Mouse (Mus musculus): ENCODE data around the gene Zc3hav1l. TPM values are rescaled to one million over a fixed set of nuclear protein-coding genes. Genes with fewer than 3 reads are reported as not detected.

Zc3hav1l gene
- polyA plus RNA-seq, 1 experiment from 2014 or later: 14.9 TPM

- H3K9me3 ChIP-seq (ENCODE audit: control insufficient read depth, low read length): no peaks in the 10 kb centered on the region
- H3K4me1 ChIP-seq (ENCODE audit: control insufficient read depth, insufficient read depth, low read length): peaks cover 21% of the 10 kb centered on the region
- no peak for ATAC-seq (ENCODE audit: low FRiP score, low TSS enrichment)
- no peaks in the 10 kb centered on the region for H3K27me3 ChIP-seq (ENCODE audit: control insufficient read depth, insufficient read depth, low read length)
- no peak overlapping the region for H3K27ac ChIP-seq (ENCODE audit: low read depth, low read length)
- H3K9ac ChIP-seq (ENCODE audit: low read depth, low read length): no peak overlapping the region
- no peak overlapping the region for H3K4me2 ChIP-seq (replicated peaks; ENCODE audit: low read depth, low read length)
- no peak overlapping the region for H3K4me3 ChIP-seq (ENCODE audit: low read length)
- H3K36me3 ChIP-seq (ENCODE audit: control insufficient read depth, insufficient read depth, low read length): no peaks in the 10 kb centered on the region
- 46% methylated on average over 3 of the region's 3 CpGs for WGBS
These were observed 54.9 kb downstream of the Zc3hav1l start for GRCm38 (mm10) chr6:38244167-38244566.

GRCm38 (mm10) chr6:38242833-38243232 is 56.2 kb downstream of the Zc3hav1l start:
- Histone ChIP-seq H3K36me3 (ENCODE audit: control insufficient read depth, insufficient read depth, low read length) (no peaks in the 10 kb centered on the region), H3K4me2 (replicated peaks; ENCODE audit: low read depth, low read length) (no peak overlapping the region), H3K9me3 (ENCODE audit: control insufficient read depth, low read length) (no peaks in the 10 kb centered on the region), H3K9ac (ENCODE audit: low read depth, low read length) (no peak overlapping the region), H3K27ac (ENCODE audit: low read depth, low read length) (no peak overlapping the region), H3K27me3 (ENCODE audit: control insufficient read depth, insufficient read depth, low read length) (no peaks in the 10 kb centered on the region), H3K4me1 (ENCODE audit: control insufficient read depth, insufficient read depth, low read length) (peaks cover 21% of the 10 kb centered on the region), H3K4me3 (ENCODE audit: low read length) (no peak overlapping the region)
- no peak for ATAC-seq (ENCODE audit: low FRiP score, low TSS enrichment)
- WGBS: 86% methylated on average over 5 of the region's 5 CpGs

GRCm38 (mm10) chr6:38242295-38242830 is 56.7 kb downstream of the Zc3hav1l start:
- Histone ChIP-seq H3K36me3 (ENCODE audit: control insufficient read depth, insufficient read depth, low read length) (no peaks in the 10 kb centered on the region), H3K27me3 (ENCODE audit: control insufficient read depth, insufficient read depth, low read length) (no peaks in the 10 kb centered on the region), H3K9me3 (ENCODE audit: control insufficient read depth, low read length) (no peaks in the 10 kb centered on the region), H3K9ac (ENCODE audit: low read depth, low read length) (no peak overlapping the region), H3K4me3 (ENCODE audit: low read length) (no peak overlapping the region), H3K27ac (ENCODE audit: low read depth, low read length) (no peak overlapping the region), H3K4me1 (ENCODE audit: control insufficient read depth, insufficient read depth, low read length) (peaks cover 21% of the 10 kb centered on the region), H3K4me2 (replicated peaks; ENCODE audit: low read depth, low read length) (no peak overlapping the region)
- no peak for ATAC-seq (ENCODE audit: low FRiP score, low TSS enrichment)
- 74% methylated on average over 8 of the region's 8 CpGs for WGBS

GRCm38 (mm10) chr6:38241508-38241907 is 57.6 kb downstream of the Zc3hav1l start:
- Histone ChIP-seq H3K36me3 (ENCODE audit: control insufficient read depth, insufficient read depth, low read length) (no peaks in the 10 kb centered on the region), H3K9me3 (ENCODE audit: control insufficient read depth, low read length) (no peaks in the 10 kb centered on the region)
- 92% methylated on average over 4 of the region's 4 CpGs for WGBS

GRCm38 (mm10) chr6:38240618-38241017 is 58.4 kb downstream of the Zc3hav1l start:
- 83% methylated on average over 5 of the region's 5 CpGs for WGBS
- no peak overlapping the region for H3K9ac ChIP-seq (ENCODE audit: low read depth, low read length)
- no peak overlapping the region for H3K4me3 ChIP-seq (ENCODE audit: low read length)
- H3K4me2 ChIP-seq (replicated peaks; ENCODE audit: low read depth, low read length): no peak overlapping the region
- H3K4me1 ChIP-seq (ENCODE audit: control insufficient read depth, insufficient read depth, low read length): peaks cover 21% of the 10 kb centered on the region
- ATAC-seq (ENCODE audit: low FRiP score, low TSS enrichment): no peak
- H3K27ac ChIP-seq (ENCODE audit: low read depth, low read length): no peak overlapping the region
- no peaks in the 10 kb centered on the region for H3K27me3 ChIP-seq (ENCODE audit: control insufficient read depth, insufficient read depth, low read length)
- H3K9me3 ChIP-seq (ENCODE audit: control insufficient read depth, low read length): no peaks in the 10 kb centered on the region
- H3K36me3 ChIP-seq (ENCODE audit: control insufficient read depth, insufficient read depth, low read length): no peaks in the 10 kb centered on the region

More at GRCm38 (mm10) chr6:38241508-38241907, 57.6 kb downstream of the Zc3hav1l start:
- H3K4me1 ChIP-seq (ENCODE audit: control insufficient read depth, insufficient read depth, low read length): peaks cover 21% of the 10 kb centered on the region
- no peak for ATAC-seq (ENCODE audit: low FRiP score, low TSS enrichment)
- H3K4me3 ChIP-seq (ENCODE audit: low read length): no peak overlapping the region
- H3K9ac ChIP-seq (ENCODE audit: low read depth, low read length): no peak overlapping the region
- H3K27ac ChIP-seq (ENCODE audit: low read depth, low read length): no peak overlapping the region
- H3K27me3 ChIP-seq (ENCODE audit: control insufficient read depth, insufficient read depth, low read length): no peaks in the 10 kb centered on the region
- no peak overlapping the region for H3K4me2 ChIP-seq (replicated peaks; ENCODE audit: low read depth, low read length)

GRCm38 (mm10) chr6:38238382-38238781 is 60.7 kb downstream of the Zc3hav1l start:
- no peaks in the 10 kb centered on the region for H3K27me3 ChIP-seq (ENCODE audit: control insufficient read depth, insufficient read depth, low read length)
- H3K9ac ChIP-seq (ENCODE audit: low read depth, low read length): no peak overlapping the region
- ATAC-seq (ENCODE audit: low FRiP score, low TSS enrichment): no peak
- no peak overlapping the region for H3K4me3 ChIP-seq (ENCODE audit: low read length)
- no peaks in the 10 kb centered on the region for H3K9me3 ChIP-seq (ENCODE audit: control insufficient read depth, low read length)
- 67% methylated on average over 4 of the region's 4 CpGs for WGBS
- peaks cover 13% of the 10 kb centered on the region for H3K4me1 ChIP-seq (ENCODE audit: control insufficient read depth, insufficient read depth, low read length)
- H3K27ac ChIP-seq (ENCODE audit: low read depth, low read length): no peak overlapping the region
- no peaks in the 10 kb centered on the region for H3K36me3 ChIP-seq (ENCODE audit: control insufficient read depth, insufficient read depth, low read length)
- H3K4me2 ChIP-seq (replicated peaks; ENCODE audit: low read depth, low read length): no peak overlapping the region

Other genes with a start within 250 kb of the Zc3hav1l start
- gene Tmem213, start 190.0 kb downstream of the Zc3hav1l start, polyA plus RNA-seq (2014; fragmentation: Nextera tagmentation; extraction: Ambion mirVana): 19.9 and 22.2 TPM in 2 replicates
- gene Atp6v0a4, start 174.7 kb downstream of the Zc3hav1l start, polyA plus RNA-seq (2014; fragmentation: Nextera tagmentation; extraction: Ambion mirVana): 2.6 and 3.0 TPM in 2 replicates
- gene D630045J12Rik, start 45.2 kb downstream of the Zc3hav1l start, polyA plus RNA-seq (2014; fragmentation: Nextera tagmentation; extraction: Ambion mirVana): 7.9 and 12.3 TPM in 2 replicates
- gene Zc3hav1, start 55.3 kb upstream of the Zc3hav1l start, polyA plus RNA-seq (2014; fragmentation: Nextera tagmentation; extraction: Ambion mirVana): 2.1 and 3.4 TPM in 2 replicates
- gene Ttc26, start 82.2 kb upstream of the Zc3hav1l start, polyA plus RNA-seq (2014; fragmentation: Nextera tagmentation; extraction: Ambion mirVana): 5.1 and 10.9 TPM in 2 replicates
- 16.2 and 19.9 TPM in 2 replicates for gene Ubn2, start 134.7 kb upstream of the Zc3hav1l start, polyA plus RNA-seq (2014; fragmentation: Nextera tagmentation; extraction: Ambion mirVana)
- 150 and 178 TPM in 2 replicates for gene Fmc1, start 234.2 kb upstream of the Zc3hav1l start, polyA plus RNA-seq (2014; fragmentation: Nextera tagmentation; extraction: Ambion mirVana)